Mouse (Mus musculus) c-Kit-positive CD71-negative TER-119-negative erythroid progenitor cells, embryonic 14.5 days (primary cell): ENCODE measurements at regions not wholly inside any gene's neighbourhood (a gene's known extent, or its start where the extent isn't known, plus 50 kb on each side); places are given as distances from the start of the nearest gene placed in this dataset.

Experiments
- DNase-seq: peaks from one replicate; pipeline ENCODE4 v3.0.0-alpha.2; 2013; ENCODE audit warnings: low read depth

- DNase-seq: no peak
Measured at GRCm38 (mm10) chr1:183865111-183865510, 148.0 kb upstream of the Dusp10 start.

- no peak for DNase-seq
Measured at GRCm38 (mm10) chr1:183865586-183865985, 147.5 kb upstream of the Dusp10 start.

- DNase-seq: no peak
Measured at GRCm38 (mm10) chr1:183868965-183869364, 144.1 kb upstream of the Dusp10 start.

- no peak for DNase-seq
Measured at GRCm38 (mm10) chr1:183895936-183896335, 117.2 kb upstream of the Dusp10 start.

GRCm38 (mm10) chr1:183898091-183898490, 115.0 kb upstream of the Dusp10 start:
- DNase-seq: no peak

GRCm38 (mm10) chr1:183904564-183904963, 108.5 kb upstream of the Dusp10 start:
- DNase-seq: no peak

- DNase-seq: no peak
Measured at GRCm38 (mm10) chr1:183905345-183906142, 107.6 kb upstream of the Dusp10 start.

- no peak for DNase-seq
Measured at GRCm38 (mm10) chr1:183917656-183918055, 95.4 kb upstream of the Dusp10 start.

- no peak for DNase-seq
Measured at GRCm38 (mm10) chr1:183921262-183921661, 91.8 kb upstream of the Dusp10 start.

- DNase-seq: no peak
Measured at GRCm38 (mm10) chr1:183928539-183928938, 84.6 kb upstream of the Dusp10 start.

GRCm38 (mm10) chr1:183930363-183930982, 82.6 kb upstream of the Dusp10 start:
- DNase-seq: no peak

GRCm38 (mm10) chr1:183931141-183931540, 82.0 kb upstream of the Dusp10 start:
- DNase-seq: no peak

- DNase-seq: no peak
Measured at GRCm38 (mm10) chr1:183933845-183934244, 79.3 kb upstream of the Dusp10 start.

- no peak for DNase-seq
Measured at GRCm38 (mm10) chr1:183937166-183937565, 75.9 kb upstream of the Dusp10 start.

- DNase-seq: no peak
Measured at GRCm38 (mm10) chr1:183938361-183938760, 74.7 kb upstream of the Dusp10 start.

- DNase-seq: no peak
Measured at GRCm38 (mm10) chr1:183940706-183941105, 72.4 kb upstream of the Dusp10 start.

- DNase-seq: no peak
Measured at GRCm38 (mm10) chr1:183946241-183946640, 66.9 kb upstream of the Dusp10 start.

GRCm38 (mm10) chr1:183947066-183947465, 66.0 kb upstream of the Dusp10 start:
- DNase-seq: no peak

- no peak for DNase-seq
Measured at GRCm38 (mm10) chr1:183949205-183949604, 63.9 kb upstream of the Dusp10 start.

GRCm38 (mm10) chr1:183954086-183954485, 59.0 kb upstream of the Dusp10 start:
- no peak for DNase-seq

- no peak for DNase-seq
Measured at GRCm38 (mm10) chr1:183956391-183956790, 56.7 kb upstream of the Dusp10 start.

GRCm38 (mm10) chr1:183961383-183961782, 51.7 kb upstream of the Dusp10 start:
- no peak for DNase-seq

- no peak for DNase-seq
Measured at GRCm38 (mm10) chr1:183962486-183962885, 50.6 kb upstream of the Dusp10 start.

- no peak for DNase-seq
Measured at GRCm38 (mm10) chr1:183963286-183963685, 49.8 kb upstream of the Dusp10 start.
